Mouse (Mus musculus) 3T3-L1 (cell line): ENCODE data around the gene Xlr5b.
"Not testable (repeated sequence)": the region's sequence is repeated elsewhere in the genome, so short reads cannot be mapped to it uniquely, and the experiment has no call there.

Experiments used
- DNase-seq: peaks from one replicate; pipeline ENCODE4 v3.0.0-alpha.2; 2015; ENCODE audit warnings: low read depth, low spot score

The Xlr5b gene

GRCm38 (mm10) chrX:73148496-73148895 lies at the start of gene Xlr5b:
Gene Xlr5b (plus strand): TSS chrX:73148796.
- not testable (repeated sequence) for DNase-seq

DNA sequence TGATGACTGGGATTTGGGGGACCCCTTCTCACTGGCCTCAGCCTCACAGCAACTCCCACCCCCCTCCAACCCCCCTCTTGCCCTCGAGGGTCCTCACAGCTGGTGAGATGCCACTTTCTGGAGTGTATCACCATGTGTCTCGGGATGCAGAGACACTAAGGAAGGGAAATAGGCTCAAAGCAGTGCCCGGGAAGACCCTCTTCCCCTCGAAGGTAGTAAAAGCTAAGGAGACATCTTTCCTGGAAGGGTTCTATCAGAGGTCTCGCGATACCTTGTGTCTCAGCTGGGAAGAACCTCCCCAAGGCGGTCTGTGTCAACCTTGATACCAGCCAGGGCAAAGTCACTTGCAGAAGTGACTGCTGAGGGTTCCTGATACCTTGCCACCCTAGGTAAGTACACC lies 31.8 kb upstream of the Xlr5b start, which contains the start of gene Gm14685:
TSS of gene Gm14685 (plus strand) at position 301 of the 400 bp plus-strand sequence.
- DNase-seq: not testable (repeated sequence)

DNA sequence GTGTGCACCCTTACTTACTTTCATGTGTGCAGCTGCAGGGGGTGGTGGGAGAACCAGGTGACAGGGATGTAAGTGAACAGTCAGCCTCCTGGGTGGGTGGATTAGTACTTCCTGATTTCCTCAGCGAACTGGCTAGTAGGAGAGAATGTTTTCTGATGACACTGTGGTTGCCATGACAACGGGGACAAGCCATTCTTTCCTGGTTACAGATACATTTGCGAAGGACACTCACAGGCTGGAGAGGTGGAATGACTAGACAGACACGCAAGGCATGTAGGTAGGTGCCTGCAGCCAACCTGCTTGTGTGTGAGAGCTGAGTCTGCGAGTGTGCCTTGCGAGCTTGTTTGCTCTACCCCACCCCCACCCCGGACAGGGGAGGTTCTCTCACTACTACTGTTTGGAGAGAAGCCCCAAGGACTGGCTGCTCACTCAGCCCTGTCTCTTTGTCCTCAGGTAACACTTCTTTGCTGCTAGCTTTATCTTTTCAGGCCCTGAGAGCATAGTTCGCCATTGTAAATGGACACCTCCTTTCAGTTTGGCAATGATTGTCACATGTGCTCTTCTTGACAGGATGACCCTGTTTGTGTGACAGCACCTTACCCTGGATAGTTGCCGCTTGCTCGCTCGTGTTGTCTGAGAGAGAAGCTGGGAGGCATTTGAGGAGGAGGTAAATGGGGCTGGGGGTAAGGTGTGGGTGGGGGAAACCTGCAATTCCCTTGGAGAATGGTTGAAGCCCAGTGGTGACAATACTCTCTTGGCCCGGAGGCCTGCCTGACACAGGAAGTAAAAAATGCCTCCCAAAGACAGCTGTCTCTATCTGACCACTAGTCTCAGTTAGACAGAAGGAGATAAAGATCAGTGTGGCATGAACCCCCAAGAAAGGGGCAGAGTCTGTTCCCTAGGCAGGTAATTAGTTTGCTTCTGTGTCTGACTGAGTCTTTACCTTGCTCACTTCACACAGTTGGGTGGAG lies 25.5 kb upstream of the Xlr5b start:
- not testable (repeated sequence) for DNase-seq

- DNase-seq: not testable (repeated sequence)
These were observed 5.4 kb upstream of the Xlr5b start for GRCm38 (mm10) chrX:73143218-73143618.

DNA sequence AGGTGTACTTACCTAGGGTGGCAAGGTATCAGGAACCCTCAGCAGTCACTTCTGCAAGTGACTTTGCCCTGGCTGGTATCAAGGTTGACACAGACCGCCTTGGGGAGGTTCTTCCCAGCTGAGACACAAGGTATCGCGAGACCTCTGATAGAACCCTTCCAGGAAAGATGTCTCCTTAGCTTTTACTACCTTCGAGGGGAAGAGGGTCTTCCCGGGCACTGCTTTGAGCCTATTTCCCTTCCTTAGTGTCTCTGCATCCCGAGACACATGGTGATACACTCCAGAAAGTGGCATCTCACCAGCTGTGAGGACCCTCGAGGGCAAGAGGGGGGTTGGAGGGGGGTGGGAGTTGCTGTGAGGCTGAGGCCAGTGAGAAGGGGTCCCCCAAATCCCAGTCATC lies 754 bp downstream of the Xlr5b start, which contains the start of gene DXBay18:
TSS of gene DXBay18 (minus strand) at position 101 of the 400 bp plus-strand sequence.
- DNase-seq: not testable (repeated sequence)

- not testable (repeated sequence) for DNase-seq
These were observed 28.3 kb downstream of the Xlr5b start, which contains the start of gene Spin2d for GRCm38 (mm10) chrX:73176889-73177288. Gene Spin2d (minus strand): TSS chrX:73176989.

DNA sequence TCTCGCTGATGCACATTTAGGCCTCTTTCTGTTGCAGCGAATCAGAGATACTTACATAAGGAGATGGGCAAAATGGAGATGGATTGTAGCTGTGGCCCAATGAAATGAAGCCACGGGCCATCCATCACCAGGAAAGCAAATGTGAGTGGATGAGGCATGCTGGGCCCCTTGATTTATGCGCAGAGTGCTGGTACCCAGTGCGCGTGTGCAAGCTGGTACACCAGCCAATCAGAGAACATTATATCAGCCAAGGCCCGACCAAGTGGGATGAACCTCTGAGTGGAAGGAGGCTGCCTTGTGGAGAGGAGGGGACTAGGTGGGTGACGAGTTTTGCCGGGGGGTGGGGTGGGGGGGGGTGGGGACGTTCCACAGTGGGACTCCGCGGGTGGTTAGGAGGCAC lies 43.3 kb downstream of the Xlr5b start, which contains the start of gene Xlr3b:
TSS of gene Xlr3b (plus strand) at position 274 of the 400 bp plus-strand sequence.
- peak; percentile 91 for DNase-seq
